Mouse (Mus musculus) C2C12 (cell line): ENCODE measurements at regions not wholly inside any gene's neighbourhood (a gene's known extent, or its start where the extent isn't known, plus 50 kb on each side); places are given as distances from the start of the nearest gene placed in this dataset.

Source experiments
- H3K27me3 ChIP-seq: one replicate; pipeline ENCODE4 v1.6.1; 2011; ENCODE audit not compliant: control insufficient read depth, insufficient read depth, insufficient read length
- H3K36me3 ChIP-seq: one replicate; pipeline ENCODE4 v1.6.1; 2011; ENCODE audit not compliant: control insufficient read depth, insufficient read depth
- H3K4me3 ChIP-seq: one replicate; pipeline ENCODE4 v1.5.1; 2011; ENCODE audit warnings: mild to moderate bottlenecking, control low read depth; ENCODE audit not compliant: poor library complexity, insufficient read depth, severe bottlenecking
- H3K79me2 ChIP-seq: one replicate; pipeline ENCODE4 v1.6.1; 2011; ENCODE audit not compliant: control insufficient read depth, insufficient read depth
- H3K79me3 ChIP-seq: one replicate; pipeline ENCODE4 v1.6.1; 2011; ENCODE audit warnings: low read depth, control low read depth
- H3ac ChIP-seq: one replicate; pipeline ENCODE3; 2011; ENCODE audit warnings: low read depth; ENCODE audit not compliant: control insufficient read depth, insufficient read length
- CEBPB ChIP-seq: IDR thresholded peaks from one replicate; pipeline ENCODE4 v1.6.1; 2011; ENCODE audit warnings: low read depth, mild to moderate bottlenecking, control low read depth, moderate library complexity
- CTCF ChIP-seq: IDR thresholded peaks from one replicate; pipeline ENCODE4 v1.5.1; 2011; ENCODE audit not compliant: control insufficient read depth, insufficient read depth, insufficient read length
- FOSL1 ChIP-seq: IDR thresholded peaks from one replicate; pipeline ENCODE4 v1.8.0; 2011; ENCODE audit warnings: mild to moderate bottlenecking, low read length; ENCODE audit not compliant: poor library complexity, insufficient read depth, severe bottlenecking
- MAX ChIP-seq: IDR thresholded peaks from one replicate; pipeline ENCODE4 v1.6.1; 2011; ENCODE audit warnings: mild to moderate bottlenecking, control low read depth
- MYOD1 ChIP-seq: IDR thresholded peaks from one replicate; pipeline ENCODE4 v1.6.1; 2011; ENCODE audit warnings: low read depth; ENCODE audit not compliant: control insufficient read depth, insufficient read length
- MYOG ChIP-seq: IDR thresholded peaks from one replicate; pipeline ENCODE4 v1.6.1; 2011; ENCODE audit not compliant: control insufficient read depth, insufficient read length; ENCODE audit errors: extremely low read depth
- USF1 ChIP-seq: IDR thresholded peaks from one replicate; pipeline ENCODE4 v1.6.1; 2011; ENCODE audit warnings: low read depth, mild to moderate bottlenecking, control low read depth, moderate library complexity

DNA sequence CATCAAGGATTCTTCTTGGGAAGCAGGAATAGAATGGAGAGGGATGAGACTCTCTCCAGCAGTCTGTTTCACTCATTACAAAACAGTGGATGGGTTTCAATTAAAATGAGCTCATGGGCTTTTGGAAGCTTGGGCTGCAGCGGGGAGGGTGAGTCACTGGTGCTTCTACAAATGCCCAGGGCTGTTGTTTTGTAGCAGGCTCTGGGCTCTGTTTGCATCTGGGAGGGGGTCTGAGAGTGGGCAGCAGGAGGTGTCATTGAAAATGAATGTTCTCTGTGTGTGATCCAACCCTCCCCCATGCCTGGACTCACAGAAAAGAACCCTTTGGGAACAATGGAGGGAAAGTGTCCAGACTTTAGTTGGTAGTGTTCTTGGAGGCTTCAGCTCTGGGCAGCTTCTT lies 67.8 kb upstream of the Cxcr4 start:
- Histone ChIP-seq H3K4me3 (no peak overlapping the region), H3K27me3 (no peaks in the 10 kb centered on the region), H3K36me3 (no peaks in the 10 kb centered on the region), H3K79me2 (no peaks in the 10 kb centered on the region), H3ac (no peak overlapping the region), H3K79me3 (no peaks in the 10 kb centered on the region)
- TF ChIP-seq CTCF = no peak
- no peak for TF ChIP-seq CEBPB
- no peak for TF ChIP-seq MYOG
- no peak for TF ChIP-seq MAX
- no peak for TF ChIP-seq USF1
- no peak for TF ChIP-seq FOSL1
- TF ChIP-seq MYOD1 = no peak

DNA sequence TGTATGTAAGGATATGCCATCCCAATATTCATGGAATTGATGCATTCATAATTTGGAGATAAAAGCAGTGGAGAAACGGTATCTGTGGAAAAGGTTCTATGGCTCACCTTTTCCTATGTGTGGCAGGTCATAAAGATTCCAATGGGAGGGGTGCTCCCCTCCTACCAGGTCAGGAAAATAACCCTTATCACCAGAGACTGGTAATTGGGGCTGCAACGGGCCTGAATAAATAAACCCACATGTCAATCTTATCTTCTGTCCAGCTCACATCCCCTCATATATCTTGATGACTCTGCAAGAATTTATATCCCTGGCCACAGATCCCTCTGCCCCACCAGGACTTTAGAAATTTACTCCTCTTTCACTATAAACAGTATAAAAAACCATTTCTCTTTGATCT lies 66.7 kb upstream of the Cxcr4 start:
- H3ac ChIP-seq = no peak overlapping the region
- no peaks in the 10 kb centered on the region for H3K36me3 ChIP-seq
- H3K79me2 ChIP-seq = no peaks in the 10 kb centered on the region
- H3K4me3 ChIP-seq = no peak overlapping the region
- no peaks in the 10 kb centered on the region for H3K79me3 ChIP-seq
- no peak for TF ChIP-seq FOSL1
- no peak for TF ChIP-seq MYOD1
- TF ChIP-seq MYOG = no peak
- no peak for TF ChIP-seq CTCF
- no peak for TF ChIP-seq MAX
- TF ChIP-seq USF1 = no peak
- no peak for TF ChIP-seq CEBPB
- no peaks in the 10 kb centered on the region for H3K27me3 ChIP-seq

DNA sequence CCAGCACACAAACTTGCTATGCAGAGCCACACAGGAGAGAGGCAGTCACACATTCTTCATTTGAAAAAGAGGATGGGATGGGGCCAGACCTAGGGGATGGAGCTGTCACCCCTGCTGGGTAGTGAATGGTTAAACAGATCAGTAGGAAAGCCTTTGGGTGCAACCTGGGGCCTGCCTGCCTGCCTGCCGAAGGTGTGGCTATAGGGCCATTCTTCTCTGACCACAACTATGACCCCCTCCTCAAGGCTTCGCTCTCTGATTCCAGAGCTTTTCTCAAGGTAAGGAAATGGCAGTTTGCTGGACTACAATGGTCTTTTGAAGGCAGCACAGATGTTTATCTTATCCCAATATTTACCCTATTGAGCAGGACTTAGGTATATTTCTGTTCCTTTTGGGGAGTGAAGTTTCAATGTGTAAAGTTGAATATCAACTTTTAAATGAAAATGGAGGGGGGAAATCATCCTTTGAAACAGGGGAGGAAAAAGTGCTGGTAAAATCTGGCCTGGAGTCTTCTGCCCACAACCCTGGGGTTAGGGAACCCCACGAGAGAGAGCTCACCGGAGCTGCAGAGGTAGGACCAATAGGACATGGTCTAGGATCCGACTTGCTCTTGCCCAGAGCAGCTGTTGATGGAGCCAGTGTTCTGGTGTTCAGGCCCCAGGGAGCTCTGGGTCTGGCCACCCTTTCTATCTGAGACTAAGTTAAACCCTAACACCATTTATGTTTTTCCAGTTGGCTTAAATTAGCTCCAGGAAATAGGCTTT lies 62.2 kb upstream of the Cxcr4 start:
- H3K27me3 ChIP-seq = no peaks in the 10 kb centered on the region
- no peaks in the 10 kb centered on the region for H3K36me3 ChIP-seq
- H3K79me2 ChIP-seq = no peaks in the 10 kb centered on the region
- H3ac ChIP-seq = no peak overlapping the region
- no peaks in the 10 kb centered on the region for H3K79me3 ChIP-seq
- TF ChIP-seq FOSL1 = no peak
- TF ChIP-seq CEBPB = no peak
- no peak for TF ChIP-seq MYOG
- TF ChIP-seq USF1 = no peak
- no peak for TF ChIP-seq MYOD1
- TF ChIP-seq CTCF = no peak
- TF ChIP-seq MAX = no peak
- no peak overlapping the region for H3K4me3 ChIP-seq

DNA sequence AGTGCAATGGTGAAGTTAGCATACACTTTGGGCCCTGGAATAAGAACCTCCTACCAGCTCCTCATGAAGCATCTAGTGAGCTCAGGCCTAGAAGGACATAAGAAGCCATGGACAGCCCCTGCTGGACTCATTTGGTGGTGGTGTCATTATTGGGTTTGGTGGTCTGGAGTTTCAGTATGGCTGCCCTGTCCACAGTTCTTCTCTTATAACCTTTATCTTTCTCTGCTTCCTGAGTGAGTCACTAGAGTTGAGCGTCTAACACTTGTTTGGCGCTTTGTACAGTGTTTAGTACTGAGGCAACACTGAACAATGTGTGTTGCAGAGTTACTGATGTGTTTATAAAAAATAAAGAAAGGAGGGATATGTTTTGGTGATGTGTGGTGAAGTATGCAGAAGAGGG lies 58.5 kb upstream of the Cxcr4 start:
- TF ChIP-seq CEBPB = no peak
- TF ChIP-seq MYOD1 = no peak
- no peak for TF ChIP-seq FOSL1
- no peak for TF ChIP-seq MAX
- no peak for TF ChIP-seq CTCF
- TF ChIP-seq USF1 = no peak
- no peak for TF ChIP-seq MYOG
- no peak overlapping the region for H3ac ChIP-seq

DNA sequence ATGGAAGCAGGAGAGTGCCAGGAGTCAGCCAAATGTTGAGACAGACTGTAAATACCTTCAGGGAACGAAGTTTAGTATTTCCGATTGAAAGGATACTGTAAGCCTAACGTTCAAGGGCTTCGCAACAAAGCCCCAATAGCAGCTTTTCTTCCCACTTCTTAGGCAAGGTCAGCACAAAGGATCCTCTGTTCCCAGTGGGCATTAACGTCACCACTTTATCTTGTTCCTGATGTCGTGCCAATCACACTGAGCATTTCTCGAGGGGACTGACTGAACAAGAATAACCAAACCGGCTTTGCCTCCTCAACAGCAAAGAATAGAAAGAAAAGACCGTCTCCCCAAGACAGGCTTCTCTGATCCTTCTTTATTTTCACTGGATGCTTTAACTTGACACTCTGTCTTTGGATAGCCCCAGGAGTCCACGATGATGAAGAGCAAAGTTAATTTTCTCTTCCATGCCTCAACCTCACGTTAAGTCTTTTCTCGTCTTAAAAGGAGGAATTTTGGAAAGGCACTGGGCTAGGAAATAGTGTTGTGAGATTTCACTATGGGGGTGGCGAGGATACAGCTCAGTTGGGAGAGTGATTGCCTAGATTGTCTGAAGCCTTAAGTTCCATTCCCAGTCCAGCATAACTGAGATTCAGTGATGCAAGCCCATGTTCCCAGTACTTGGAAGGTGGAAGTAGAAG lies 57.5 kb upstream of the Cxcr4 start:
- H3K79me3 ChIP-seq = no peaks in the 10 kb centered on the region
- H3ac ChIP-seq = no peak overlapping the region
- H3K4me3 ChIP-seq = no peak overlapping the region
- H3K36me3 ChIP-seq = no peaks in the 10 kb centered on the region
- no peaks in the 10 kb centered on the region for H3K79me2 ChIP-seq
- no peaks in the 10 kb centered on the region for H3K27me3 ChIP-seq
- TF ChIP-seq CEBPB (no peak), MYOG (no peak), USF1 (no peak), MYOD1 (no peak), MAX (no peak), CTCF (no peak), FOSL1 (no peak)

More for the DNA sequence above, 58.5 kb upstream of the Cxcr4 start:
- Histone ChIP-seq H3K79me2 (no peaks in the 10 kb centered on the region), H3K79me3 (no peaks in the 10 kb centered on the region), H3K36me3 (no peaks in the 10 kb centered on the region), H3K27me3 (no peaks in the 10 kb centered on the region), H3K4me3 (no peak overlapping the region)
